Mouse (Mus musculus) heart, embryonic 13.5 days (tissue): ENCODE measurements at regions not wholly inside any gene's neighbourhood (a gene's known extent, or its start where the extent isn't known, plus 50 kb on each side); places are given as distances from the start of the nearest gene placed in this dataset. TPM values are rescaled to one million over a fixed set of nuclear protein-coding genes. Genes with fewer than 3 reads are reported as not detected.

Experiments used
- microRNA-seq: library from miRNA; unstranded; fragments of <30 nt; microRNA quantifications from one replicate; pipeline ENCODE4, GENCODE M21; 2016

Small RNAs in the stretch of these regions (microRNA-seq; reads per million reads assigned to microRNA genes)
- gene Gm27441, result not detected
